Mouse (Mus musculus): ENCODE results near the gene Dact2. TPM values are rescaled to one million over a fixed set of nuclear protein-coding genes. Genes with fewer than 3 reads are reported as not detected.

Gene Dact2
- 2.0 and 2.1 TPM in 2 replicates for polyA plus RNA-seq (2015; fragmentation: Nextera tagmentation; extraction: Ambion mirVana)

- H3K4me3 ChIP-seq (ENCODE audit: low read depth, low read length) = peak within 1 kb of the TSS; percentile 82
- no peaks in the 10 kb centered on the region for H3K9me3 ChIP-seq (replicated peaks; ENCODE audit: control insufficient read depth, low read length, poor library complexity, severe bottlenecking)
- WGBS = 48% methylated on average over 13 of the region's 13 CpGs
- H3K4me1 ChIP-seq (ENCODE audit: control insufficient read depth, insufficient read depth, low read length) = peaks cover 19% of the 10 kb centered on the region; the same call in 1 of the 2 replicates
- H3K9ac ChIP-seq (ENCODE audit: low read depth, low read length) = peak within 1 kb of the TSS; percentile 81
- H3K36me3 ChIP-seq (ENCODE audit: control insufficient read depth, insufficient read depth, low read length) = no peaks in the 10 kb centered on the region
- ATAC-seq = peak; percentile 55
- peak within 1 kb of the TSS; percentile 80 for H3K4me2 ChIP-seq (ENCODE audit: low read length)
- H3K27ac ChIP-seq (ENCODE audit: low read length) = peak within 1 kb of the TSS; percentile 51
- H3K27me3 ChIP-seq (ENCODE audit: control insufficient read depth, insufficient read depth, low read depth, low read length) = peaks cover 23% of the 10 kb centered on the region
Measured at GRCm38 (mm10) chr17:14204061-14204460, at the start of gene Dact2. Gene Dact2, minus strand, starts transcription at chr17:14204304.

GRCm38 (mm10) chr17:14252456-14252855, 48.4 kb upstream of the Dact2 start:
- no peaks in the 10 kb centered on the region for H3K4me1 ChIP-seq (ENCODE audit: control insufficient read depth, insufficient read depth, low read length)
- WGBS = 87% methylated on average over 7 of the region's 7 CpGs

GRCm38 (mm10) chr17:14250401-14250800, 46.3 kb upstream of the Dact2 start:
- H3K4me1 ChIP-seq (ENCODE audit: control insufficient read depth, insufficient read depth, low read length) = no peaks in the 10 kb centered on the region
- WGBS = 83% methylated on average over 8 of the region's 8 CpGs
- no peak overlapping the region for H3K4me2 ChIP-seq (ENCODE audit: low read length)
- H3K27ac ChIP-seq (ENCODE audit: low read length) = no peak overlapping the region
- no peak overlapping the region for H3K4me3 ChIP-seq (ENCODE audit: low read depth, low read length)
- H3K9me3 ChIP-seq (replicated peaks; ENCODE audit: control insufficient read depth, low read length, poor library complexity, severe bottlenecking) = no peaks in the 10 kb centered on the region
- H3K27me3 ChIP-seq (ENCODE audit: control insufficient read depth, insufficient read depth, low read depth, low read length) = no peaks in the 10 kb centered on the region
- no peaks in the 10 kb centered on the region for H3K36me3 ChIP-seq (ENCODE audit: control insufficient read depth, insufficient read depth, low read length)
- ATAC-seq = no peak
- no peak overlapping the region for H3K9ac ChIP-seq (ENCODE audit: low read depth, low read length)

More at GRCm38 (mm10) chr17:14252456-14252855, 48.4 kb upstream of the Dact2 start:
- H3K4me2 ChIP-seq (ENCODE audit: low read length) = no peak overlapping the region
- H3K9ac ChIP-seq (ENCODE audit: low read depth, low read length) = no peak overlapping the region
- H3K27me3 ChIP-seq (ENCODE audit: control insufficient read depth, insufficient read depth, low read depth, low read length) = no peaks in the 10 kb centered on the region
- no peaks in the 10 kb centered on the region for H3K9me3 ChIP-seq (replicated peaks; ENCODE audit: control insufficient read depth, low read length, poor library complexity, severe bottlenecking)
- no peak overlapping the region for H3K4me3 ChIP-seq (ENCODE audit: low read depth, low read length)
- no peak overlapping the region for H3K27ac ChIP-seq (ENCODE audit: low read length)
- ATAC-seq = no peak
- no peaks in the 10 kb centered on the region for H3K36me3 ChIP-seq (ENCODE audit: control insufficient read depth, insufficient read depth, low read length)

GRCm38 (mm10) chr17:14249595-14249994, 45.5 kb upstream of the Dact2 start:
- Histone ChIP-seq H3K4me1 (ENCODE audit: control insufficient read depth, insufficient read depth, low read length) (no peaks in the 10 kb centered on the region), H3K9me3 (replicated peaks; ENCODE audit: control insufficient read depth, low read length, poor library complexity, severe bottlenecking) (no peaks in the 10 kb centered on the region), H3K36me3 (ENCODE audit: control insufficient read depth, insufficient read depth, low read length) (no peaks in the 10 kb centered on the region), H3K27me3 (ENCODE audit: control insufficient read depth, insufficient read depth, low read depth, low read length) (no peaks in the 10 kb centered on the region), H3K9ac (ENCODE audit: low read depth, low read length) (no peak overlapping the region), H3K27ac (ENCODE audit: low read length) (no peak overlapping the region), H3K4me2 (ENCODE audit: low read length) (no peak overlapping the region), H3K4me3 (ENCODE audit: low read depth, low read length) (no peak overlapping the region)
- ATAC-seq = no peak
- WGBS = 76% methylated on average over 4 of the region's 4 CpGs

- H3K4me1 ChIP-seq (ENCODE audit: control insufficient read depth, insufficient read depth, low read length) = no peaks in the 10 kb centered on the region
- H3K36me3 ChIP-seq (ENCODE audit: control insufficient read depth, insufficient read depth, low read length) = no peaks in the 10 kb centered on the region
- H3K27me3 ChIP-seq (ENCODE audit: control insufficient read depth, insufficient read depth, low read depth, low read length) = no peaks in the 10 kb centered on the region
- H3K27ac ChIP-seq (ENCODE audit: low read length) = no peak overlapping the region
- ATAC-seq = no peak
- H3K4me3 ChIP-seq (ENCODE audit: low read depth, low read length) = no peak overlapping the region
- H3K9me3 ChIP-seq (replicated peaks; ENCODE audit: control insufficient read depth, low read length, poor library complexity, severe bottlenecking) = no peaks in the 10 kb centered on the region
- no peak overlapping the region for H3K9ac ChIP-seq (ENCODE audit: low read depth, low read length)
- H3K4me2 ChIP-seq (ENCODE audit: low read length) = no peak overlapping the region
- WGBS = 84% methylated on average over 8 of the region's 8 CpGs
Measured at GRCm38 (mm10) chr17:14247931-14248330, 43.8 kb upstream of the Dact2 start.

DNA sequence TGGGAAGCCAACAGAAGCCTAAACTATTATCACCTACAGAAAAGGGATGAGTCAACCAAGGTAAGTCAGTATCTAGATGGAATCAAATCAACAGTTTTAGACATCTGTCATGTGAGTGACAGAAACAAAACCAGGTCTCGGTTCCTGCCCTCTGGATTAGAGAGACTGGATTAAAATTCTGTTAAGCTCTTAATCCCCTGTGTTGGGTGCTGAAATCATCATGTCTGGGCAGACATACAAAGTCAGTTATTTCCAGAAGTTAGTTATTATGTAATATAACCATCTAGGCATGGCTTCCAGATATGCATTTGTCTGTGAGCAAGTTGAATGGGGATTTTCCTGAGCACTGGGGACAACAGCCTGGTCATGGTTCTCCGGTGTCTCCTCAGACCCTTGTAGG, 42.2 kb upstream of the Dact2 start:
- Histone ChIP-seq H3K27ac (ENCODE audit: low read length) (no peak overlapping the region), H3K9me3 (replicated peaks; ENCODE audit: control insufficient read depth, low read length, poor library complexity, severe bottlenecking) (no peaks in the 10 kb centered on the region), H3K4me3 (ENCODE audit: low read depth, low read length) (no peak overlapping the region), H3K9ac (ENCODE audit: low read depth, low read length) (no peak overlapping the region), H3K4me1 (ENCODE audit: control insufficient read depth, insufficient read depth, low read length) (no peaks in the 10 kb centered on the region), H3K36me3 (ENCODE audit: control insufficient read depth, insufficient read depth, low read length) (no peaks in the 10 kb centered on the region), H3K4me2 (ENCODE audit: low read length) (no peak overlapping the region), H3K27me3 (ENCODE audit: control insufficient read depth, insufficient read depth, low read depth, low read length) (no peaks in the 10 kb centered on the region)
- ATAC-seq = no peak
- 62% methylated on average over 2 of the region's 2 CpGs for WGBS

GRCm38 (mm10) chr17:14244195-14244965, 40.3 kb upstream of the Dact2 start:
- Histone ChIP-seq H3K27me3 (ENCODE audit: control insufficient read depth, insufficient read depth, low read depth, low read length) (no peaks in the 10 kb centered on the region), H3K4me2 (ENCODE audit: low read length) (no peak overlapping the region), H3K9ac (ENCODE audit: low read depth, low read length) (no peak overlapping the region), H3K27ac (ENCODE audit: low read length) (no peak overlapping the region), H3K36me3 (ENCODE audit: control insufficient read depth, insufficient read depth, low read length) (no peaks in the 10 kb centered on the region), H3K4me1 (ENCODE audit: control insufficient read depth, insufficient read depth, low read length) (no peaks in the 10 kb centered on the region), H3K9me3 (replicated peaks; ENCODE audit: control insufficient read depth, low read length, poor library complexity, severe bottlenecking) (no peaks in the 10 kb centered on the region), H3K4me3 (ENCODE audit: low read depth, low read length) (no peak overlapping the region)
- WGBS = 62% methylated on average over 11 of the region's 11 CpGs
- ATAC-seq = no peak

- H3K4me1 ChIP-seq (ENCODE audit: control insufficient read depth, insufficient read depth, low read length) = no peaks in the 10 kb centered on the region
- H3K36me3 ChIP-seq (ENCODE audit: control insufficient read depth, insufficient read depth, low read length) = no peaks in the 10 kb centered on the region
- H3K27me3 ChIP-seq (ENCODE audit: control insufficient read depth, insufficient read depth, low read depth, low read length) = no peaks in the 10 kb centered on the region
- no peak overlapping the region for H3K4me2 ChIP-seq (ENCODE audit: low read length)
- no peak for ATAC-seq
- 91% methylated on average over 8 of the region's 8 CpGs for WGBS
- H3K9ac ChIP-seq (ENCODE audit: low read depth, low read length) = no peak overlapping the region
- H3K4me3 ChIP-seq (ENCODE audit: low read depth, low read length) = no peak overlapping the region
- H3K27ac ChIP-seq (ENCODE audit: low read length) = no peak overlapping the region
- no peaks in the 10 kb centered on the region for H3K9me3 ChIP-seq (replicated peaks; ENCODE audit: control insufficient read depth, low read length, poor library complexity, severe bottlenecking)
Measured at GRCm38 (mm10) chr17:14242634-14243033, 38.5 kb upstream of the Dact2 start.

DNA sequence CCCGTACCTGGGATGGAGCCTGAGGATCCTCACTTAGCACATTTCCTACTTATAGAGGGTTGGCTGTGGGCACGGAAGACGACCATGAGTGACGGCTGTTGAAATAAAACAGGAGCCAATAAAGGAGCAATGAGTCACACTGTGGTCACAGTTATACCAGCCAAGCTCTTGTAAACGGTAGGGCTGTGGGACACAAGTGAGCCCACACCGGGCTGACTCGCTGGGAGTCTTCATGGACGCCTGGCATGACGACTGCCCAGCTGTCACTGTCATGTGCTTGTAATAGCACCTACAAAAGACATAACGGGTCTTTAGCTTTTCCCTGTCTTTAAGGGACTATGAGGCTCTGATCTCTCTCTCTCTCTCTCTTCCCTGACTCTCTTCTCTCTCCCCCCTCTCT, 35.9 kb upstream of the Dact2 start:
- no peak for ATAC-seq
- H3K27ac ChIP-seq (ENCODE audit: low read length) = no peak overlapping the region
- H3K9me3 ChIP-seq (replicated peaks; ENCODE audit: control insufficient read depth, low read length, poor library complexity, severe bottlenecking) = no peaks in the 10 kb centered on the region
- 88% methylated on average over 10 of the region's 10 CpGs for WGBS
- no peak overlapping the region for H3K4me2 ChIP-seq (ENCODE audit: low read length)
- H3K27me3 ChIP-seq (ENCODE audit: control insufficient read depth, insufficient read depth, low read depth, low read length) = no peaks in the 10 kb centered on the region
- no peak overlapping the region for H3K4me3 ChIP-seq (ENCODE audit: low read depth, low read length)
- H3K4me1 ChIP-seq (ENCODE audit: control insufficient read depth, insufficient read depth, low read length) = no peaks in the 10 kb centered on the region
- no peak overlapping the region for H3K9ac ChIP-seq (ENCODE audit: low read depth, low read length)
- H3K36me3 ChIP-seq (ENCODE audit: control insufficient read depth, insufficient read depth, low read length) = no peaks in the 10 kb centered on the region
